Mouse (Mus musculus) embryonic facial prominence, embryonic 10.5 days (tissue): ENCODE measurements around the gene Spink4. TPM values are rescaled to one million over a fixed set of nuclear protein-coding genes. Genes with fewer than 3 reads are reported as not detected.
A peak's percentile ranks its signal among the peaks of the same experiment; 100 is the strongest.

Experiments used
- DNase-seq: peaks from one replicate; pipeline ENCODE4 v3.0.0-alpha.2; 2017; ENCODE audit warnings: low spot score
- H3K27ac ChIP-seq: fragments of 300-500 bp; sonication (generic); replicated peaks from 2 replicates; pipeline ENCODE4 v1.5.1; 2016; ENCODE audit warnings: mild to moderate bottlenecking
- H3K27me3 ChIP-seq: fragments of 300-500 bp; sonication (generic); replicated peaks from 2 replicates; pipeline ENCODE4 v1.6.1; 2016; ENCODE audit warnings: low read depth, mild to moderate bottlenecking; ENCODE audit not compliant: poor library complexity, severe bottlenecking
- H3K36me3 ChIP-seq: fragments of 300-500 bp; sonication (generic); replicated peaks from 2 replicates; pipeline ENCODE4 v1.6.1; 2016; ENCODE audit warnings: mild to moderate bottlenecking, moderate library complexity
- H3K4me1 ChIP-seq: fragments of 300-500 bp; sonication (generic); 2 replicates; pipeline ENCODE4 v1.6.1; 2016
- H3K4me3 ChIP-seq: fragments of 300-500 bp; sonication (generic); 2 replicates; pipeline ENCODE4 v1.5.1; 2016; ENCODE audit warnings: mild to moderate bottlenecking, moderate library complexity
- H3K9me3 ChIP-seq: fragments of 300-500 bp; sonication (generic); 2 replicates; pipeline ENCODE4 v1.6.1; 2016; ENCODE audit warnings: mild to moderate bottlenecking
- WGBS: fragments of 180-500 bp; shearing (Covaris S2); methylation state at CpG from one replicate; pipeline ENCODE4 v1.1.7; 2016; 5-methylcytosine and 5-hydroxymethylcytosine counted together
- polyA plus RNA-seq: library from polyadenylated mRNA; unstranded; fragments of >200 nt; fragmentation: Nextera tagmentation; extraction: Ambion mirVana; gene quantifications from 2 replicates; pipeline ENCODE4 v1.2.1, GENCODE M21; 2016

The Spink4 gene
- polyA plus RNA-seq: not detected in 2 replicates

- Histone ChIP-seq H3K9me3 (no peaks in the 10 kb centered on the region), H3K27me3 (no peaks in the 10 kb centered on the region), H3K4me1 (no peaks in the 10 kb centered on the region), H3K27ac (no peak within 1 kb of the TSS), H3K4me3 (no peak within 1 kb of the TSS), H3K36me3 (no peaks in the 10 kb centered on the region)
- WGBS: 71% methylated on average over 3 of the region's 3 CpGs
- no peak for DNase-seq
Observed at GRCm38 (mm10) chr4:40919785-40920184, at the start of gene Spink4. Spink4 (plus strand) TSS chr4:40920052.

DNA sequence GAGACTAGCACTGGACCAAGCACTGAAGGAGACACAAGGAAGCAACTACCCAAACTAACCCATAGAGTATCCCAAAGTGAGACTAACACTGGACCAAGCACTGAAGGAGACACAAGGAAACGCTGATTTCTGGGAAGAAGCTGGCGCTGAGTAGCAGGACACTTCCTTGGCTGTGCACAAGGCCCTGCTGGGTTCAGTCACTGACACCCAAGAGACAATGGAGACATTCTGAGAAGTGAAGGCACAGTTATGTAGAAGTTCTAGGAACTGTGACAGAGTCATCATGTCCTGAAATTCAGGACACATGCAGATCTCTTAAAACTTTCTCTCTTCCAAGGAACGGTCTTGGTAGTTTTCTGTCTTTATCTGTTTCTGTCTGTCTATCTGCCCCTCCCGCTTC lies 49.6 kb upstream of the Spink4 start:
- Histone ChIP-seq H3K4me1 (peaks cover 17% of the 10 kb centered on the region), H3K27ac (no peak overlapping the region), H3K36me3 (no peaks in the 10 kb centered on the region), H3K27me3 (no peaks in the 10 kb centered on the region), H3K4me3 (no peak overlapping the region), H3K9me3 (no peaks in the 10 kb centered on the region)
- no peak for DNase-seq
- 91% methylated on average over 4 of the region's 4 CpGs for WGBS

- Histone ChIP-seq H3K27ac (no peak overlapping the region), H3K9me3 (no peaks in the 10 kb centered on the region), H3K36me3 (no peaks in the 10 kb centered on the region), H3K27me3 (no peaks in the 10 kb centered on the region), H3K4me1 (peaks cover 26% of the 10 kb centered on the region), H3K4me3 (no peak overlapping the region)
- DNase-seq: no peak
- WGBS: 90% methylated on average over 3 of the region's 3 CpGs
Observed at GRCm38 (mm10) chr4:40872129-40872528, 47.7 kb upstream of the Spink4 start.

- Histone ChIP-seq H3K4me1 (peaks cover 34% of the 10 kb centered on the region), H3K9me3 (no peaks in the 10 kb centered on the region), H3K27ac (peak overlapping the region; percentile 32; the same call in 1 of the 2 replicates), H3K36me3 (no peaks in the 10 kb centered on the region), H3K4me3 (no peak overlapping the region), H3K27me3 (no peaks in the 10 kb centered on the region)
- DNase-seq: no peak
- 70% methylated on average over 2 of the region's 2 CpGs for WGBS
Observed at GRCm38 (mm10) chr4:40873320-40873719, 46.5 kb upstream of the Spink4 start.

DNA sequence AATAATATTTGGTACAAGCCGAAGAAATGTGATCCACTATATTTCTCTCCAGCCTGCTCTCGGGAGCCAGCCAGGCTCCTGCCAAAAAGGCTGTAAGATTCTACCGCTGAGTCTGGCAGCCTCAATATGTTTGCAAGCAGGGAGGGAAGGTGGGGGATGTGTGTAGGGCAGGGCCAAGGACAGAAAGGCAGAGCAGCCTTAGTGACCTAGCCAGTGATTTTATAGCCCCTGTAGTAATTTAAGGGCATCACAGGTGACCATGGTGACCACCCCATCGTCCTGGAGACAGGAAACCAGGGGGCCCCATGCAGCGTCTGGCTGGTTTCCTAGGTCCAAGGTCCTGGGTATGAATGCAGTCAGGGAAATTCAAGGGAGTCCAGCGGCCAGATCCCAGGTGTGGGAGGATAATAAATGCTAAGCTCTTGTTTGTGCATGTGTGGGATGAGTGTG lies 45.7 kb upstream of the Spink4 start:
- Histone ChIP-seq H3K9me3 (no peaks in the 10 kb centered on the region), H3K27me3 (no peaks in the 10 kb centered on the region), H3K4me1 (peaks cover 34% of the 10 kb centered on the region), H3K4me3 (no peak overlapping the region), H3K27ac (peak overlapping the region; percentile 26; the same call in 1 of the 2 replicates), H3K36me3 (no peaks in the 10 kb centered on the region)
- WGBS: 55% methylated on average over 6 of the region's 6 CpGs
- DNase-seq: no peak

DNA sequence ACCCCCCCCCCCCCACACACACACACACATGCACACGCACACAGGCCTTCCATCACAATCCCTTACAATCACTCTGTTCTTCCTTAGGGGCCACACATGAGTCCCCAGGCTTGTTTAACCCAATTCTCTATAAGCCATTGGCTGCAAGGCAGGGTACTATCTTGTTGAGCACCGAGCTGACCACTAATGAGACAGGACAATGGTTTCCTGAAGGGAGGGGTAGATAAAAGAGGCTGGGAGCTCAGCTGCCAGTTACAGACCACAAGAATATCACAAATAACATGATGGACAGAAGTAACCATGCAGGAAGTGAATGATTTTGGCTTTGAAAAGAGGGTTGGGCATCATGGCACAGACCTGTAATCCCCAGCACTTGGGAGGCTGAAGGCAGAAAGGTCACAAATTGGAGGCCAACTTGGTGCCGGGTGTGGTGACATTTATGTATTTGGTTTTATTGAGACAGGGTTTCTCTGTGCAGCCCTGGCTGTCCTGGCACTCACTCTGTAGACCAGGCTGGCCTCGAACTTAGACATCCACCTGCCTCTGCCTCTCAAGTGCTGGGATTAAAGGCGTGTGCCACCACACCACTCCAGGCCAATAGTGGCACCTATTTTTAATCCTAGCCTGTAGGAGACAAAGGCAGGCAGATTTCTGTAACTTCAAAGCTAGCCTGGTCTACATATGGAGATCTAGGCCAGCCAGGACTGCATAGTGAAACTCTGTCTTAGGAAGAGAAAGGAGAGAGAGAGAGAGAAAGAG lies 44.9 kb upstream of the Spink4 start:
- H3K9me3 ChIP-seq: no peaks in the 10 kb centered on the region
- H3K4me1 ChIP-seq: peaks cover 34% of the 10 kb centered on the region
- no peak overlapping the region for H3K27ac ChIP-seq
- WGBS: 80% methylated on average over 5 of the region's 5 CpGs
- H3K36me3 ChIP-seq: no peaks in the 10 kb centered on the region
- no peak for DNase-seq
- no peaks in the 10 kb centered on the region for H3K27me3 ChIP-seq
- H3K4me3 ChIP-seq: no peak overlapping the region

- DNase-seq: no peak
- H3K27ac ChIP-seq: no peak overlapping the region
- peaks cover 34% of the 10 kb centered on the region for H3K4me1 ChIP-seq
- no peak overlapping the region for H3K4me3 ChIP-seq
- no peaks in the 10 kb centered on the region for H3K27me3 ChIP-seq
- H3K36me3 ChIP-seq: no peaks in the 10 kb centered on the region
- no peaks in the 10 kb centered on the region for H3K9me3 ChIP-seq
- WGBS: 92% methylated on average over 20 of the region's 20 CpGs
Observed at GRCm38 (mm10) chr4:40875842-40876241, 44.0 kb upstream of the Spink4 start.

DNA sequence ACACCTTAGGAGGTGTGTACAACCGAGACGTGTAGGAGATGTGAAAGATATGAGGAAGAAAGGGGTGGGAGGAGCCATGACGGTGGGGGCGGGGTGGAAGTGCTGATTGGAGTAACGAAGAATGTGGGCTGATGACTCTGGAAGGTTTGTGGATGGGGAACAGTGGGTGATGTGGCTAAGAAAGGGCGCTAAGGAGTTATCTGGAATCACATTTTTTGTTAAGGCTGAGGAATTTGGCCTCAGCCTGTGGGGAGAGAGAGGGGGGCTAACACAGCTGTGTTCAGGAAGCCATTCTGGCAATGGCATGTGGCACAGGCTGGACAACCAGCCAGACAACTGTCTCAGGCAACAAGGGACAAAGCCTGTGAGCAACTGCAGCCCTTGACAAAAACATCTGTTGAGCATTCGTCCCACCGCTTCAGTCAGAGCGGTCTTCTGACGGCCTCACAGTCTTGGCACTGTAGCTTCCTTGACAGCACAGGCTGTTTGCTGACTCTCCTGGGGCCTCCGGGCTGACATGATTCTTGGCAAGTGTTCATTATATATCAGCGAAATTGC lies 43.0 kb upstream of the Spink4 start:
- no peaks in the 10 kb centered on the region for H3K36me3 ChIP-seq
- 41% methylated on average over 12 of the region's 12 CpGs for WGBS
- no peaks in the 10 kb centered on the region for H3K9me3 ChIP-seq
- peak overlapping the region; percentile 76 for H3K27ac ChIP-seq
- DNase-seq: peak; percentile 52
- 0 out of 2 replicates have a peak overlapping the region, but pooled peaks have one; percentile 25 for H3K4me3 ChIP-seq
- peaks cover 34% of the 10 kb centered on the region for H3K4me1 ChIP-seq
- no peaks in the 10 kb centered on the region for H3K27me3 ChIP-seq

GRCm38 (mm10) chr4:40877528-40877927 lies 42.3 kb upstream of the Spink4 start:
- no peak for DNase-seq
- Histone ChIP-seq H3K27me3 (no peaks in the 10 kb centered on the region), H3K4me3 (no peak overlapping the region), H3K27ac (peak overlapping the region; percentile 76; the same call in 1 of the 2 replicates), H3K4me1 (peaks cover 34% of the 10 kb centered on the region), H3K36me3 (no peaks in the 10 kb centered on the region), H3K9me3 (no peaks in the 10 kb centered on the region)
- 88% methylated on average over 5 of the region's 5 CpGs for WGBS

- Histone ChIP-seq H3K27me3 (no peaks in the 10 kb centered on the region), H3K36me3 (no peaks in the 10 kb centered on the region), H3K4me1 (no peaks in the 10 kb centered on the region), H3K27ac (no peak overlapping the region), H3K9me3 (no peaks in the 10 kb centered on the region), H3K4me3 (no peak overlapping the region)
- 89% methylated on average over 10 of the region's 10 CpGs for WGBS
- no peak for DNase-seq
Observed at GRCm38 (mm10) chr4:40883200-40883599, 36.7 kb upstream of the Spink4 start.

- H3K27me3 ChIP-seq: no peaks in the 10 kb centered on the region
- H3K4me1 ChIP-seq: peaks cover 4% of the 10 kb centered on the region; the same call in 1 of the 2 replicates
- DNase-seq: no peak
- WGBS: 84% methylated on average over 12 of the region's 12 CpGs
- no peaks in the 10 kb centered on the region for H3K36me3 ChIP-seq
- no peak overlapping the region for H3K4me3 ChIP-seq
- H3K9me3 ChIP-seq: no peaks in the 10 kb centered on the region
- no peak overlapping the region for H3K27ac ChIP-seq
Observed at GRCm38 (mm10) chr4:40884282-40885165, 35.3 kb upstream of the Spink4 start.

GRCm38 (mm10) chr4:40885166-40885525 lies 34.7 kb upstream of the Spink4 start:
- Histone ChIP-seq H3K9me3 (no peaks in the 10 kb centered on the region), H3K27me3 (no peaks in the 10 kb centered on the region), H3K27ac (no peak overlapping the region), H3K4me3 (no peak overlapping the region), H3K36me3 (no peaks in the 10 kb centered on the region), H3K4me1 (peaks cover 5% of the 10 kb centered on the region; the same call in 1 of the 2 replicates)
- 91% methylated on average over 2 of the region's 2 CpGs for WGBS
- DNase-seq: no peak
